Mouse (Mus musculus) stomach, postnatal 0 days (tissue): Measurements from ENCODE around the gene Rasl11a.

Experiments
- CTCF ChIP-seq: IDR thresholded peaks from 2 replicates; pipeline ENCODE4 v1.5.1; 2016; ENCODE audit warnings: antibody characterized with exemption, low read depth, mild to moderate bottlenecking, moderate library complexity
- EP300 ChIP-seq: optimal IDR thresholded peaks from 2 replicates; pipeline ENCODE3; 2016; ENCODE audit warnings: antibody characterized with exemption

- no peak for TF ChIP-seq CTCF
- TF ChIP-seq EP300 = no peak
Observed at GRCm38 (mm10) chr5:146872981-146873631, 28.2 kb downstream of the Rasl11a start.
